ENCODE assay signal across 8 mouse cellular contexts in genomic region chr15:9070912-9071555, GRCm38 (mm10). TPM values are rescaled to one million over a fixed set of nuclear protein-coding genes. Genes with fewer than 3 reads are reported as not detected.
DNase-seq lines count a peak whose midpoint lies in the region; ATAC-seq and TF ChIP-seq lines count a peak whose summit lies in the region.

Nadk2 (plus strand) TSS chr15:9071260.

- peak; percentile 60 for TF ChIP-seq POLR2A in olfactory bulb, adult 2 months (IDR thresholded peaks at IDR 0.05; ENCODE audit: insufficient read depth, low read depth, low read length)
- TF ChIP-seq POLR2A in thymus, adult 2 months (IDR thresholded peaks at IDR 0.05; ENCODE audit: control insufficient read depth, extremely low read depth, insufficient read depth, low read length, poor library complexity) = peak; percentile 49

- TF ChIP-seq CTCF in G1E (IDR thresholded peaks at IDR 0.05; ENCODE audit: low read depth, low read length) = no peak
- no peak for TF ChIP-seq CTCF in layer of hippocampus, adult 2 months (conservative IDR thresholded peaks at IDR 0.05)
- TF ChIP-seq CTCF in lung, embryonic 14.5 days (IDR thresholded peaks at IDR 0.05; ENCODE audit: low read depth) = no peak
- no peak for TF ChIP-seq CTCF in olfactory bulb, adult 2 months (IDR thresholded peaks at IDR 0.05; ENCODE audit: insufficient read depth, low read depth, low read length)
- TF ChIP-seq CTCF in thymus, adult 2 months (IDR thresholded peaks at IDR 0.05; ENCODE audit: borderline replicate concordance, control insufficient read depth, extremely low read depth, insufficient read depth, low read length, poor library complexity) = no peak

- peaks cover 8% of the 10 kb centered on the region for H3K36me3 ChIP-seq in G1E (replicated peaks)
- no peaks in the 10 kb centered on the region for H3K36me3 ChIP-seq in forebrain, embryonic 16.5 days (ENCODE audit: control insufficient read depth, insufficient read depth)
- no peaks in the 10 kb centered on the region for H3K36me3 ChIP-seq in lung, embryonic 14.5 days (ENCODE audit: insufficient read depth)
- H3K36me3 ChIP-seq in thymus, adult 2 months (ENCODE audit: control insufficient read depth, insufficient read depth, low read length) = no peaks in the 10 kb centered on the region

- peak; percentile 77 for ATAC-seq in G1E (ENCODE audit: extremely low read depth, insufficient number of reproducible peaks, low FRiP score, poor library complexity, severe bottlenecking)
- peak; percentile 99 for ATAC-seq in forebrain, embryonic 16.5 days
- peak; percentile 98 for ATAC-seq in lung, embryonic 14.5 days (ENCODE audit: insufficient read depth)

- peak within 1 kb of the TSS; percentile 96 for H3K4me3 ChIP-seq in G1E (ENCODE audit: low read depth, low read length)
- peak within 1 kb of the TSS; percentile 97 for H3K4me3 ChIP-seq in forebrain, embryonic 16.5 days (replicated peaks; ENCODE audit: low read length)
- H3K4me3 ChIP-seq in layer of hippocampus, adult 2 months = peak within 1 kb of the TSS; percentile 90
- H3K4me3 ChIP-seq in lung, embryonic 14.5 days (ENCODE audit: low read depth, low read length) = peak within 1 kb of the TSS; percentile 90
- H3K4me3 ChIP-seq in olfactory bulb, adult 2 months (ENCODE audit: insufficient read depth, low read depth, low read length) = peak within 1 kb of the TSS; percentile 95
- peak within 1 kb of the TSS; percentile 72 for H3K4me3 ChIP-seq in thymus, adult 2 months (ENCODE audit: control insufficient read depth, insufficient read depth, low read length)

- no peaks in the 10 kb centered on the region for H3K27me3 ChIP-seq in G1E (ENCODE audit: insufficient read depth, low read length)
- H3K27me3 ChIP-seq in forebrain, embryonic 16.5 days (replicated peaks; ENCODE audit: control insufficient read depth, insufficient read depth, low read length) = no peaks in the 10 kb centered on the region
- H3K27me3 ChIP-seq in lung, embryonic 14.5 days (ENCODE audit: insufficient read depth, low read length) = no peaks in the 10 kb centered on the region
- no peaks in the 10 kb centered on the region for H3K27me3 ChIP-seq in thymus, adult 2 months (ENCODE audit: control insufficient read depth, insufficient read depth, low read length)

- peak within 1 kb of the TSS; percentile 89 for H3K4me2 ChIP-seq in forebrain, embryonic 16.5 days (ENCODE audit: low read length)
- peak within 1 kb of the TSS; percentile 79 for H3K4me2 ChIP-seq in lung, embryonic 14.5 days

- intact Hi-C loops in heart, postnatal 36 days (cut with DNase I) = loop anchor here (2.0 kb wide), 1 partner anchor 70 kb away; the partner anchor contains the start of gene Lmbrd2

- under 1% methylated on average over 32 of the region's 54 CpGs for WGBS in forebrain, embryonic 16.5 days
- WGBS in lung, embryonic 14.5 days = 2% methylated on average over 35 of the region's 54 CpGs
- under 1% methylated on average over 54 of the region's 54 CpGs for WGBS in olfactory bulb, adult 2 months
- WGBS in thymus, adult 2 months = under 1% methylated on average over 31 of the region's 54 CpGs

- peak within 1 kb of the TSS; percentile 91 for H3K9ac ChIP-seq in forebrain, embryonic 16.5 days (replicated peaks; ENCODE audit: low read depth, low read length)
- peak within 1 kb of the TSS; percentile 92 for H3K9ac ChIP-seq in lung, embryonic 14.5 days

- DNase-seq in G1E (ENCODE audit: low spot score) = peak; percentile 96
- peak; percentile 98 to 99 for DNase-seq in cerebellum, adult 18-20 months
- peak; percentile 96 to 97 for DNase-seq in heart, postnatal 36 days
- DNase-seq in layer of hippocampus, adult 2 months (ENCODE audit: low spot score in 2 of 2) = peak; percentile 97 to 98
- DNase-seq in lung, embryonic 14.5 days = peak; percentile 99
- DNase-seq in thymus, adult 2 months = peak; percentile 94

- H3K4me1 ChIP-seq in G1E (ENCODE audit: insufficient read depth, low read depth, low read length) = peaks cover 43% of the 10 kb centered on the region
- peaks cover 24% of the 10 kb centered on the region for H3K4me1 ChIP-seq in forebrain, embryonic 16.5 days (replicated peaks; ENCODE audit: control insufficient read depth, insufficient read depth, low read length)
- H3K4me1 ChIP-seq in lung, embryonic 14.5 days (ENCODE audit: insufficient read depth) = peaks cover 16% of the 10 kb centered on the region
- H3K4me1 ChIP-seq in olfactory bulb, adult 2 months (ENCODE audit: control insufficient read depth, insufficient read depth, low read length) = peaks cover 11% of the 10 kb centered on the region
- H3K4me1 ChIP-seq in thymus, adult 2 months (replicated peaks; ENCODE audit: control insufficient read depth, insufficient read depth, low read length) = peaks cover 10% of the 10 kb centered on the region

- H3K9me3 ChIP-seq in G1E (replicated peaks) = no peaks in the 10 kb centered on the region
- no peaks in the 10 kb centered on the region for H3K9me3 ChIP-seq in forebrain, embryonic 16.5 days (ENCODE audit: control insufficient read depth, low read length)
- H3K9me3 ChIP-seq in lung, embryonic 14.5 days (ENCODE audit: low read depth, low read length) = no peaks in the 10 kb centered on the region

- H3K27ac ChIP-seq in forebrain, embryonic 16.5 days (ENCODE audit: low read length) = peak within 1 kb of the TSS; percentile 81
- H3K27ac ChIP-seq in layer of hippocampus, adult 2 months = peak within 1 kb of the TSS; percentile 92
- peak within 1 kb of the TSS; percentile 97 for H3K27ac ChIP-seq in lung, embryonic 14.5 days (ENCODE audit: low read depth)
- H3K27ac ChIP-seq in olfactory bulb, adult 2 months (ENCODE audit: insufficient read depth, low read depth, low read length) = peak within 1 kb of the TSS; percentile 70
- peak within 1 kb of the TSS; percentile 4; the same call in 1 of the 2 replicates for H3K27ac ChIP-seq in thymus, adult 2 months (ENCODE audit: control insufficient read depth, insufficient read depth, low read length)

RNA-seq across cellular contexts. Expression of gene Nadk2, which starts in this region (rescaled TPM):
- 222 and 250 TPM in 2 replicates for total RNA-seq in G1E (2014; fragmentation: Nextera tagmentation)
- total RNA-seq in G1E (2017) = 218 and 235 TPM in 2 replicates
- polyA plus RNA-seq in G1E (2012) = 130 and 143 TPM in 2 replicates
- polyA plus RNA-seq in forebrain, embryonic 16.5 days (2015; fragmentation: Nextera tagmentation; extraction: Ambion mirVana) = 22.7 and 26.1 TPM in 2 replicates
- total RNA-seq in heart, postnatal 36 days (2021) = 10 to 100 TPM; 67.0 to 76.8 TPM
- 10 to 100 TPM; 64.4 to 69.3 TPM for total RNA-seq in layer of hippocampus, adult 2 months (2021)
- polyA plus RNA-seq in lung, embryonic 14.5 days (2014; fragmentation: Nextera tagmentation; extraction: Ambion mirVana) = 38.6 and 42.1 TPM in 2 replicates
- not detected in 2 replicates for polyA plus RNA-seq in olfactory bulb, adult 2 months (2012; ENCODE audit: insufficient read depth, insufficient read length, low replicate concordance, missing spikeins)
- polyA plus RNA-seq in thymus, adult 2 months (2012; rRNA removed) = 14.1 and 15.3 TPM in 2 replicates

Comparison
In these comparisons a context has a peak if more than half of its experiments do, and no peak if none do; other contexts are left out.
1. Peak in every context shown above with its lines: DNase-seq, ATAC-seq, H3K4me3 ChIP-seq and H3K27ac ChIP-seq.
2. H3K27ac ChIP-seq: peak in every context shown above with its lines; median percentile 97 in lung, embryonic 14.5 days; 92 in layer of hippocampus, adult 2 months; 81 in forebrain, embryonic 16.5 days; 70 in olfactory bulb, adult 2 months; 4 in thymus, adult 2 months.